Mouse (Mus musculus) bone marrow, adult 2 months (tissue): Measurements from ENCODE around the gene Mtfr1l.

ENCODE experiments used
- CTCF ChIP-seq: fragments of 200-500 bp; IDR thresholded peaks from 2 replicates; pipeline ENCODE4 v1.5.1; 2011; ENCODE audit warnings: low read length, control low read depth; ENCODE audit not compliant: control insufficient read depth, insufficient read depth
- POLR2A ChIP-seq: fragments of 200-500 bp; IDR thresholded peaks from 2 replicates; pipeline ENCODE4 v1.6.1; 2011; ENCODE audit warnings: low read depth, mild to moderate bottlenecking, control low read depth, low read length, borderline replicate concordance; ENCODE audit not compliant: control insufficient read depth

DNA sequence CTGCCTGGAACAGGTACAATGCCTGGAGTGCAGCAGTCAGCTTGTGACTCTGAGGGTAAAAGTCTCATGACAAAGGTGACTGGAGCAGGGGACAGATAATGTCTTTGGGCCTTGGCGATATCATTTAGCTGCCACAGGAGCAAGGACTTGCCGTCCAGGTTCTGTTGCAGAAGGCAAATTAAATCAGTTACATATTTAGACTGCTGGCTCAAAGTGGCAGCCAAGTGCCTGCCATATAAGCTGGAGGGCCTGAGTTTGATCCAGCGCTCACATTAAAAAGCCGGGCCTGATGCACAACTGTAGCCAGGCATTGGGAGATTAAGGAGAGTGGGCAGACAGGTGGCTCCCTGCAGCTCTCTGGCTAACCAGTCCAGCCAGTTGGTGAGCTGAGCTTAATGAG lies 55.3 kb downstream of the Mtfr1l start:
- TF ChIP-seq CTCF (no peak), POLR2A (no peak)
